Mouse (Mus musculus) gastrocnemius, postnatal 25 days (tissue): ENCODE measurements at regions not wholly inside any gene's neighbourhood (a gene's known extent, or its start where the extent isn't known, plus 50 kb on each side); places are given as distances from the start of the nearest gene placed in this dataset.

Source experiments
- DNase-seq: peaks from one replicate; pipeline ENCODE4 v3.0.0; 2022

GRCm38 (mm10) chr9:32815473-32815872 is 179.5 kb downstream of the Ets1 start:
- DNase-seq = no peak

- peak; percentile 50 for DNase-seq
These were observed 180.8 kb downstream of the Ets1 start for GRCm38 (mm10) chr9:32816649-32817425.

- no peak for DNase-seq
These were observed 181.7 kb downstream of the Ets1 start for GRCm38 (mm10) chr9:32817442-32818358.

DNA sequence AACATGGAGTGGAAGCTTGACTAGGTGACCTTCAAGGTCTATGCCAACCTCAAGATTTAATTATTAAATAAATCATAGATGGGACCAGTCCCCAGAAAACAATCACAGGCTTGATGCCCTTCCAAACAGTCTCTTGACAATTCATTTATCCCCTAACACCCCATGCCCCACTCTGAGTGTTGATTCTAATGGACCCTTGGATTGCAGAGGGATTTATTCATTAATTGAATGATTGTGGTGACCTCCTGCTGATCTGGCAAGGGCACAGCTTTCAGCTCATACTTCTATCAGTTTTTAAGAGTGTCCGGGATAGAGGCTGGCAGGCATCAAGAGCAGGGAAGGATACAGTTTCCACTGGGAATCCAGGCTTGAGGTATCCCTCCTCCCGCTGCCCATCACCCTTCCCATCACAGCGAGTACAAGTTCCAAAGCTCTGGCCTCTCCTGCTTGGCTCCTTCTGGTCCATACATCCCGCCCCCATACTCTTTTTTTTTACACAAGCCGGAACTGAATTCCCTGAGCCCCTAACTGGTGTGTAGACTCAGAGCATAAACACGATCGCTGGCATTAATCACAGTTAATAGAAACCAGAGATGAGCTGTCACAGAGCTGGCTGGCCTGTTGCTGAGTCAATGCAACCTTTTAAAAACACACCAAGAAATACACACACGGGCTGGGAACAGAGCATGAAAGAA is 187.6 kb downstream of the Ets1 start:
- no peak for DNase-seq

- no peak for DNase-seq
These were observed 188.1 kb downstream of the Ets1 start for GRCm38 (mm10) chr9:32824134-32824531.

GRCm38 (mm10) chr9:32830268-32830891 is 194.4 kb downstream of the Ets1 start:
- DNase-seq = no peak

- no peak for DNase-seq
These were observed 197.4 kb downstream of the Ets1 start for GRCm38 (mm10) chr9:32833373-32833772.

- peak; percentile 29 for DNase-seq
These were observed 199.0 kb downstream of the Ets1 start for GRCm38 (mm10) chr9:32834751-32835625.

- DNase-seq = peak; percentile 25
These were observed 199.6 kb downstream of the Ets1 start for GRCm38 (mm10) chr9:32835626-32835971.

GRCm38 (mm10) chr9:32836371-32836770 is 200.3 kb downstream of the Ets1 start:
- no peak for DNase-seq

GRCm38 (mm10) chr9:32847361-32847760 is 211.3 kb downstream of the Ets1 start:
- no peak for DNase-seq

GRCm38 (mm10) chr9:32852282-32852681 is 216.3 kb downstream of the Ets1 start:
- no peak for DNase-seq

DNA sequence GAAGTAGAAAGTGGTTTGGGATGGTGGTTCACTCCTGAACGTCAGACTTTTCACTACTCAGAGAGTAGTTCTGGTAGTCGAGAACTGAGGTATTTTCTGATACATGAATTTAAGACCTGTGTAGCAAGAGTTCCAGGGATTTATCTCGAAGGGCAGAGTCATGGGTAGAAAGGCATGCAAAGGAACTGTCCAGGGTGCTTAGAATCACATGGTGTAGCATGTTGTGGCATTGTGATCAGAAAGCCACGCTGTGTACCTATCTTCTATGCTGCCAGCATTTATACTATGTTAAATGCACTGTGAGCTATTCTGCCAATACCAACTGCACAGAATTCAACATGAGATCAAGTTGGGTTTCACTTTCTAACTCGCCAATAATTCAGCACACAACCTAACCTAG is 227.3 kb downstream of the Ets1 start:
- no peak for DNase-seq

GRCm38 (mm10) chr9:32868936-32869335 is 232.9 kb downstream of the Ets1 start:
- no peak for DNase-seq

GRCm38 (mm10) chr9:32874306-32874875 is 238.4 kb downstream of the Ets1 start:
- no peak for DNase-seq

GRCm38 (mm10) chr9:32882819-32883587 is 247.0 kb downstream of the Ets1 start:
- DNase-seq = no peak

- peak; percentile 43 for DNase-seq
These were observed 250.1 kb downstream of the Ets1 start for GRCm38 (mm10) chr9:32886008-32886650.

DNA sequence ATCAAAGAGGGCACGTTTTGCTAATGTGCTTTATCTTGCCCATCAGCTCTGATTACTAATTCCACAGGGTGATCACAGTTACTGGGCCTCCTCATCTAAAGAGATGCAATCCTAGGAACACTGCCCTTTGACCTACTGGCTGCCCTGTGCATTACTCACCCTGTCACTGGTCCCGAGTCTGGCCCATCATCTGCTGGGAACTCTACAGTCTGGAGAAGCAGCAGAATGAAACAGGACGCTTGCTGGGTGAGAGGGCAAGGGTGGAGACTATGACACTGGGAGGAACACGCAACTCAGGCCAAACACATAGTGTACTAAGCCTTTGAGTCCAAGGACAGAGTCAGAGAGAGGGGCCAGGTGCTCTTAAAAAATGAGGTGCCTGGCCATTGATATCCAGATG is 263.8 kb downstream of the Ets1 start:
- DNase-seq = no peak

DNA sequence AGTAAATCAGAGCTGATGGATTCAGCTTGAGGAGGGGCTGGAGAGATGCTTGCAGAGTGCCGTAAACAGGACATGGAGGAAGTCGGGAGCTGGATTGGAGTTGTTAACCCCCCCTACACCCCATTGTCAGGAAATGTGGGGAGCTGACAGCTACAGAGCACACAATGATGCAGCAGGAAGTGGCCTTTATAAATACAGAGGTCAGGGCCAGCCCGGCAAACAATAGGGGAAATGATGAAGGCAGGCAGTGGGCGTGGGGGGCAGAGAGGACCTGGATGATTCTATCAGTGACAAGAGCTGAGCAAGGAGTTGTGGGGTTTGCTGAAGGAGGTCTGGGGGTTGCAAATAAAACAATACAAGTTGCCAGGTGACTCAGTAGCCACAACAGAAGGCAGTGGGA is 265.3 kb downstream of the Ets1 start:
- peak; percentile 59 for DNase-seq
